Mouse (Mus musculus): ENCODE data around the gene Sap30bp.

The Sap30bp gene

DNA sequence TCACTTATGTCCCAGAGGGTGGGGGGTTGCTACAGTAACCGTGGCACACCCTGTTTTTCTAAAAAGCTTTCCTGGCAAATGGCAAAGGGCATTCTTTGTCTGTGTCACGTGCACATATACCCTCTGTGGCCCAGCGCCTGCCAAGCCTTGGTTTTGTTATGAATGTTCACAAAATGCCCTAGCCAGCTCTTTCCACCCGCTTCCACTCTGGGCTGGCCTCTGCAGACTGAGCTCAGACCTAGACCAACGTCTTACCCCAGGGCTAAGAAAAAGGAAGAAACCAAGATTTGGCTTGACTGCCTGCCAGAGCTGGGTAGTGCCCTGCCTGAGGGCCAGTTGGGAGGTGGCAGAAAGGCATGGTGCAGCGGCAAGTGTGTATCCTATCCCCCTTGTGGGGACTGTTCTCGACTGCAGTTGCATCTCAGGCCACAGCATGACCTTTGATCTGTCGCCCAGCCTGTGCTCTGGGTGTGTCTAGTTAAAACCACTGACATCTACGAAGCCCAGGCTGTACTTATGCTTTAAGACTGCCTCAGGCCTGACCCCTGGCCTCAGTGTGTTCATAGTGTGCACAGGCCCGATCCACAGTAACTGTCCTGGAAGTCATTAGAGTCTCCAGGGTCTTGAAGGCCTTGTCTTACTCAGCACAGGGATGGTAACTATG lies 22.2 kb downstream of the Sap30bp start:
- peak; percentile 40 for DNase-seq (ENCODE audit: low spot score)

DNA sequence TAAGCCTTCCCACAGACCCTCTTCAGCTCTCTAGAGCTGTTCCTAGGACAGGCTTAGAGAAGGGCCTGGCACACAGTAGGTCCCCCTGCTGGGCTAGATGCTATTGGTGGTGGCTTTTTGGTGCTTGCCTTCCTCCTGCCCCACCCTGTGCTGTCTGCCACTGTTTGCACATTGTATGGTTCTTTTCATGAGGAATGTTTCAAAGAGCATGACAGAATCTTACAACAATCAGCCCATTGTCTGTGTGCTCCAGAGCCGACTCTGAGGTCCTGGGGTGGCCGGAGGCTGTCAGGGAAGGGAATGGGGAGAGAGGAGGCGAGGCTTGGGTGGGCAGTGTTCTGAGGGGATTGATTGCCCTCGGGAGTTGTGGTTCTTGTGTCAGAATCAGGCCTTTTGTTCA lies 23.4 kb downstream of the Sap30bp start:
- no peak for DNase-seq (ENCODE audit: low spot score)

DNA sequence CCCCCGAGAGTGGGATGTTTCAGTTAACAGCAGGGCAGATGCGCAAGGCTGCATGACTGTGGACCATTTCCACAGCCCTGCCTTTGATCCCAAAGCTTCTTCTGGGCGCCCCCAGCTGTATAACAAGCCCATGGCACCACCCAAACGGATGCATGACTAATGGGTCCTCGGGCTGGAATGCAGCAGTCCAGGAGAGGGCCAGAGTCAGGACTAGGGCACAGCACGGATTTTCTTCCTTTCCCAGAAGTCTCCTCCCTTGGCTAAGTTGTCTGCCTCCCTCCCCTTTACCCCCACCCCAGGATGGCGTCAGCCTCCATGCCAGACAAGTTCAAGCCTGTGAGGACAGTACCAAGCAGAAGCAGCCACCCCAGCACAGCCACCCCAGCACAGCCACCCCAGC lies 24.9 kb downstream of the Sap30bp start:
- DNase-seq (ENCODE audit: low spot score): no peak

DNA sequence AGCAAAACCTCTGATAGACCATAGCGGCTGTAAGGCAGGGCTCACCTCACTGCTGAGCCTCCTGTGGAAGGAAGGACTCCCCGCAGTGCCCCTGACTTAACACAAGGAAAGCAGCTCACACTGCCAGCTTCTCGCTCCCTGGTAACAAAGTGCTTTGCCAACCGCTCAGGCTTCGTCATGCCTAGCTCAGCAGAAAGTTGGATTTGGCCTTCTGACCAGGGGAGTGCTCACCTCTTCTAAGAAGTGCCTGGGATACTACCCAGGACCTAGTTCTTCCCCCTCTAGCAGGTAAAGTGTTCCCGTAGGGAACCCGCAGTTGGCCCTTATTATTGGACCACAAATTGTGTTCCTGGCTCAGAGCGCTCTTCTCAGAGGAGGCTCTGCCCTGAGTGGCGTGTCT lies 25.9 kb downstream of the Sap30bp start:
- DNase-seq (ENCODE audit: low spot score): no peak

DNA sequence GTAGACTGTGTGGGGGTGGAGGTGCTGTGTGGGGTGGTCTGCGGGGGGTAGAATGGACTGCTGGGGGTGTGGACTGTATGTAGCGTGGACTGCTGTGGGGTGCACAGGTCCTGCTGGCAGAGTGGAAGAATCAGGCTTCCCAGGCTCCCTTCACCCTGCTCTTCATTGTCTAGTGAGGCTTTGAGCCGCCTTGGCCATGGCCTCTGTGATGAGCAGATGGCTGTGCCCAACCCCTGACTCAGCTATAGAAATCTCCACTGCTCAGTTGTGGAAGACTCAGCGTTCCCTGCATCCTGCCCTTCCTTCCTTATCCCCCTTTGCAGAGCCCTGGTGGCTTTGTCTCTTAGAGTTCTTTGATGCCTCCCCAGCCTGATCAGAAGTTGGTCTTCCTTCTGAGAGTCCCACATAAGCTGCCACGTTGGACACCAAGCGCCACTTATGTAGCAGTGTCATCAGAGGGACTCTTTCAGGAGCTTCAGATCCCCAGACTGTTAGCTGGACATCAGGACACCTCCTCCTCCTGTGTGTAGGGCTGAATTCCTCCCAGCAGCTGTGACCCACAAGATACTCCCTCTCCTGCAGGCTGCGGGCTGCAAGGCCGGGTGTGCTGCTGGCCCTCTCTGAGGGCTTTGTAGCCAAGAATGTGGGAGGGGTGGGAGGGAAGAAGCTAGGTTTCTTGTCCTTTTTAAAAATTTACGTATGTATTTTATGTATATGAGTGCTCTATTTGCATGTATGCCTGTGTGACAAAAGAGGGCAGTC lies 29.8 kb downstream of the Sap30bp start:
- no peak for DNase-seq (ENCODE audit: low spot score)

DNA sequence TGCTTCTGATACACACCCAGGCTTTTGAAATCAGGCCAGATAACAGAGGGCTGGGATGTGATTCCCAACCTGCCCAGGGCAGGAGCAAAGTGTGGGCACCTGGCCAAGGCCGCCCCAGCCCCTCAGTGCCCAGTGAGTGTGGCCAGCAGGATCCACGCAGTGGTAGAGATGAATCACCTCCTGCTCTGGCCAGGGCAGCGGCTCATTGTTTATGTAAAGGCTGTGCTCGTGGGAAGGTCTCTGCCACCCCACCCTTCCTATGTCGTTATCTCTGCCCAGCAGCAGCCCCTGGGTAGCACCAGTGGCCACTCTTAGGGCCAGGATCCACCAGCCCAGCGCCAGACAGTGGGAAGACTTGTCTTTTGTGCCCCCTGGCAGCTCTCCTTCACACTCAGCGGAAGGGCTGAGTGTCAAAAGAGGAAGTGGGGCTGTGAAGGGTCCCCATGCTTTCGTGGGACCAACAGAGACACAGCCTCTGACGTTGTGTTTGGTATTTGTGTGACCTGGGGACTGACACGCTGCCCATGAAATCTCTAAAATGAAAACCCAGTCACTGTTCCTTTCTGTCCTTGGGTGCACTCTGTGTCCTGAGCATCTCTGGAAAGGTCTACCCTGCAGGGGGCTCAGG lies 32.0 kb downstream of the Sap30bp start:
- DNase-seq (ENCODE audit: low spot score): peak; percentile 71

DNA sequence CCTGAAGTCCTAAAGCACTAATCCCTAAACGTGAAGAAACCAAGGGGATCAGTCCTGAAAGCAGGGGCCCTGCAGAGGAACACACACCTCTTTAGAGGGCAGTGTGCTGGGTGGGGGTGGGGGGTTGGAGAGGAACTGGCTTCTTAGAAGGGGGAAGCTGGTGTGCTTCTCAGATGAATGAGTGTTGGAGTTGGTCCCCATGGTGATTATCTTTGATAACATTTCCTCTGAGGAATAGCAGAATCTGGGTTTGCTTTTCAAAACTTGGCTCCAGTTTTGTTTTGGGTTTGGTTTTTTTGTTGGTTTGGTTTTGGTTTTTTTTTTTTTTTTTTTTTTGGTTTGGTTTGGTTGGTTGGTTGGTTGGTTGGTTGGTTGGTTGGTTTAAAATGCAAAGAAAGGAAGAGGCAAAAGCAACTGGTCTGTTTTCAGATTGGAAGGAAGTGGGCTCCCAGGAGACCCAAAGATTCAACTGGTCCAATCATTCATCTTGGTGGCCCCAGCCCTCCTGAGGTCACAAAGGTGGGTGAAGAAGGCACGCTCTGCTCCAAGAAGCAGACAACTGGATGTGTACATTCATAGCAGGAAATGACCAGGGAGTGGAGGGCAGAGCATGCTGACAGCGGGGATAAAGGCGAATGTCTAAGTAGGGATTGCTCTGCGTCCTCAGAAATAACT lies 35.8 kb downstream of the Sap30bp start:
- DNase-seq (ENCODE audit: low spot score): no peak

DNA sequence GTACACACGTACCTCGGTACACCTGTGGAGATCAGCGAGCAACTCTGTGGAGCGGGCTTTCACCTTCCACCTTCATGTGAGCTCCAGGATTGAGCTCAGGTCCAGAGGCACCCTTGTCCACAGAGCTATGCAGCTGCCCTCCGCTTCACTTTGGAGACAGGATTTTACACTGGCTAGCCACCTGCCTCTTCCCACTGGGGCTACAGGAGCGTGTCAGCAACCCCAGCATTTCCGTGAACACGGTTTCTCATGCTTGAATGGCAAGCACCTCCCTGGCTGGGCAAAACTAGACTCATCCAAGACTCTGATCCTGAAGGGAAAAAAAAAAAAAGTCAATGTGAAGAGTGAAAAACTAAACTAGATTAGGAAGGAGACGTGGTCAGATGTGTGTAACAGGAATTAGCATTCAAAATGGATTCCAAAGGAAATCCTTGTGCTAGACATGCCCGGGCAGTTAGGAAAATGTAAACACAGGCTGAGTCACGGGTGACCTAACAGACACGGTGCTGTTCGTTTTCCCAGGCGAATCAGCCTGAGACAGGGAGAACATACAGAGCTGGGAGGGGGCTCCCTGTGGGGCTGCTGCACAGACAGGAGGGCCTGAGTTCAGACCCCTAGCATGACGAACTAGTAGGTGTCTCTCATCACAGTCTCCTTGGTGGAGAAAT lies 37.1 kb downstream of the Sap30bp start:
- no peak for DNase-seq (ENCODE audit: low spot score)

DNA sequence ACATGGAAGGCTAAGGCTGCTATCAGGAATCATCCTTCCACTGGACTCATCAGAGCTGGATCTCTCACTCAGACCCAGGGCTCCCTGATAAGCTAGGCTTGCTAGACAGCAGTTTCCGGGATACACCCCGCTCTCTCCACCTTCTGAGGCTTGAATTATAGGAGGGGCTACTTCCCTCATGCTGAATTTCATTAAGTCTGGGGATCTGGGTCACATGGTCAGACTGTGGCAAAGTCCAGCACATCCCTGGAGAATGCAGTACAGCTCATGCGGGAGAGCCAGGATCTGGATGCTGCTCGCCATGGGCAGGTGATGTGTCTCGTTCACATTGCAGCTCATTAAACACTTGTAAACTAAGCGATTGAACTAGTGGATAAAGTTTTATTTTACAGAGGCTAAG lies 37.9 kb downstream of the Sap30bp start:
- DNase-seq (ENCODE audit: low spot score): no peak

DNA sequence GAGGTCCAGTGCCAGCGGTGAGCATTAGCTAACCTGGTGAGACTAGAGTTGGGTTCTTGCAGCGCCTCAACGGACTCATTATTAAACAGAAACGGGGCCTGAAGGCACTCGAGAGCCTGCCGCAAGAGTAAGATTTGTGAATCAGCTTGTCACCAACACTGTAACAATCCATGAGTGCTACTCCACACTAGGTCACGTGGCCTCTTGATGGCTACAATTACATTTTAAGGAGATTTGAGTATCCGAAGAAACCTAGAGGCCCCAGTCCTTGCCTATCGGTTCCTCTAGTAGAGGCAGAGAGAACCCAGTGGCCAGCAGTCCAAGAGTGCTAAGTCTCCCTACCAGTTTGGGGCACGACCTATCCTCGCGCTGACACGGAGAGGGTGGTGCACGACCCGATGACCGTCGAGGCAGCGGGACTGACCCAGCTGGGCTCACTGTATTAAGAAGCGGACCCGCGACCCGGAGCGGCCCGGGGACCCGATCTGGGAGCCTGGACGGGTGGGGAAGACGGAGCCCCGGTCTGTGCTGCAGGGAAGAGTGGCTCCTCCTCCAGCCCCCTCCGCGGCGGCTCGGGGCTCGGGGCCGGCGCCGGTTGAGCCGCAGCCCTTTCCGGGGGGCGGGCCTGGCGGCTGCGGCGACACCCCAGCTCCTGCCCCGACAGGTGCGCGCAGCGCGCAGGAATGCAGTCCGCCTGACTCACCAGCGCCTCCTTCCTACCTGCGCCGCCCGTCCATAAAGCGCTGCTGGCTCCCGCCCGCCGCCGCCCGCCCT lies 41.4 kb downstream of the Sap30bp start, which contains the start of gene Itgb4:
TSS of gene Itgb4 (plus strand) at position 401 of the 774 bp plus-strand sequence.
- DNase-seq (ENCODE audit: low spot score): peak; percentile 62

DNA sequence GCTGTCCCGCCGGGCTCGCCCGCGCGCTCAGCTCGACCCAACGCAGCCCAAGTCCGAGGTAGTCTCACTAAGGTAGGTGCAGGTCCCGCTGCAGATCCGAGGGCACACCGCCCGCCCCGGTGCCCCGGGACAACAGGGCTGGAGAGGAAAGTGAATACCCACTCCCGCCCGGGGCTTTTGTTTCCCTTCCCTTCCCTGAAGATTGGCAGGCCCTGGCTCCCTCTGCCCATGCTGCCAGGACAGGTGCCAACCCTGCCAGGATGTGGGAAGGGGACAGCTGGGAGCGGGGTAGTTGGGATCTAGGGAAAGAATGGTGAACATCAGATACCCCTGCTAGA lies 42.0 kb downstream of the Sap30bp start:
- no peak for DNase-seq (ENCODE audit: low spot score)

DNA sequence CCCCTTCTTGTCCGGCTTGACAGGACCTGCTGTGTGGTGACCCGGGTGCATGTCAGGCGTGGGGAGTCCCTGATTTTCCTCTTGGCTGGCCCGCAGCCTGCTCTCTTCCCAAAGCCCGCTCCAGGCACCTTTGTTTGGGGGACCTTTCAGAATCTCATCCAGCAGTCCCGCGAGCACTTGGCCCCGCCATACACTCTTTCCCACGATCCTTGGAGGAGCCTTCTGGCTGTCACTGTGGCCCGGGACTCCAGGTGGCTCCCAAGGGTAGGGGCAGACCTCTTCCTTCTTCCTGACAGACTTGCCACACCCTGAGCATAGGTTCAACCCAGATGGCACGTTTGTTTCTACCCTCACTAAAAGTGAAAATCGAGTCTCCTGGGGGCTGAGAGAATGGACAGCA lies 42.5 kb downstream of the Sap30bp start:
- DNase-seq (ENCODE audit: low spot score): no peak

DNA sequence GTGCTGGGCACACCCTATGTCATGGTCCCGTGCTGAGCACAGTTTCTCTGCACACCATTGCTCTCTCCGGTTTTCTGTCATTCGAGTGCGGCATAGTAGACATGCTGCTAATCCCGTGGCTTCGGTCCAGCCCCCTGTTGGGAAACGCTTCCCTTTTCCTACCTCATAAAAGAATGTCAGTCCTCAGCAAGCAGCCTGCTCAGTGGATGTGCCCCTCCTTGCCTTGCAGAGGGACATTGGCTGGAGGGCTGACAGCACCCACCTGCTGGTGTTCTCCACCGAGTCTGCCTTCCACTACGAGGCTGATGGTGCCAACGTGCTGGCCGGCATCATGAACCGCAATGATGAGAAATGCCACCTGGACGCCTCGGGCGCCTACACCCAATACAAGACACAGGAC lies 49.4 kb downstream of the Sap30bp start:
- DNase-seq (ENCODE audit: low spot score): no peak

DNA sequence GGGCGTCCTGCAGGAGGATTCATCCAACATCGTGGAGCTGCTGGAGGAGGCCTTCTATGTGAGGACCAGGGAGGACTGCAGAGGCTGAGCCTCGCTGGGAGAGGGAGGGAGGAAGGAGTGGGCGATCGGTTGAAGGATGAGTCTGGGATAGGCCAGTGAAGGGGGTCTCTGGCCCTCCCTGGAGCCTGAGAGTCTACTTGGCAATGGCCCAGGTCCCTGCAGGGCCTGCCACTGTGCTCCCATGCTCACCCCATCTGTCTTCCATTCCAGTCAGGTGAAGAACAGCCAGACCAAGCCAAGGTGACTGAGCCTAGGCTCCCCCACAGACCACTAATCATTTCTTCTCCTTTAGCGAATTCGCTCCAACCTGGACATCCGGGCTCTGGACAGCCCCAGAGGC lies 50.2 kb downstream of the Sap30bp start:
- DNase-seq (ENCODE audit: low spot score): no peak

DNA sequence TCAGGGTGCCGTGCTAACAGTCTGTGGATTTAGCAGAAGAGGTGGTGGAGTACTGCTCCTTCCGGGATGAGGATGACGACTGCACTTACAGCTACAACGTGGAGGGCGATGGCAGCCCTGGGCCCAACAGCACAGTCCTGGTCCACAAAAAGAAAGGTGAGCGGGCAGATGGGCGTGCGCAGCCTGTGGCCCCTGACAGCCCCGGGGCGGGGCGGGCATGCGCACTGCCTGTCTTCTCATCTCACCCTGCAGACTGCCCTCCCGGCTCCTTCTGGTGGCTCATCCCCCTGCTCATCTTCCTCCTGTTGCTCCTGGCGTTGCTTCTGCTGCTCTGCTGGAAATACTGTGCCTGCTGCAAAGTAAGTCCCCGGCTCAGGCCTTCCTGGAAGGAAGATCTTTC lies 56.6 kb downstream of the Sap30bp start:
- no peak for DNase-seq (ENCODE audit: low spot score)

DNA sequence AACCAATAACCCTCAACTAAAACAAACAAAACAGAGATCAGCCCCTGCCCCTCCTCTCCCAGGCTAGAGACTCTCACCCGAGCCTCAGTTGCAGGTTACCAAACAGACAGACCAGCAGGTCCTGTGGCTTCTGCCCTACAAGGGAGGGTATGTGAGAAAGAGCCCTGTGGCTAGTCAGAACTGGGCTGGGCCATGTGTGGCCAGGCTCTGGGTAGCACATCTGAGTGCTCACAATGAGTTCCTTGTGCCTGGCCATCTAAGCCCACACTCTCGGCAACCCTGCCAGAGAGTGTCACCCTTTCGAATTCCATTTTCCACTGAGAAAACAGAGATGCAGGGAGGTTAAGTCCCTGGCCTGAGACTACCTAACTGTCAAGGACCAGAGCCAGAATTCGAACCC lies 59.0 kb downstream of the Sap30bp start:
- DNase-seq (ENCODE audit: low spot score): no peak

DNA sequence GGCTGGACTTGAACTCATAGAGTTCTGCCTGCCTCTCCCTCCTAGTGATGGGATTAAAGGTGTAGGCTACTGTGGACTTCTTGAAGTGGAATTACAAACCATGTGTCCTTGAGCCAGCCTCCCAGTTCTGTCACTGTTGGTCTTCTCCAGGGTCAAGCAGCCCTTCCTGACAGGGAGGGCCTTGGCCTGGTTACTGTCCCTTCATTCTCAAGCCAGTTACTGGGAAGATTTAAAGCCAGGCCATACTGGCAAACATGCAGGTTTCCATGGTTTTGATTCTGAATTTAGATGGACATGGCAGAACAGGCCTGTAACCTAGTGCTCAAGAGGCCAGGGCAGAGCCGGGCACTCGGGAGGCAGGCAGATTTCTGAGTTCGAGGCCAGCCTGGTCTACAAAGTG lies 62.2 kb downstream of the Sap30bp start:
- DNase-seq (ENCODE audit: low spot score): no peak

DNA sequence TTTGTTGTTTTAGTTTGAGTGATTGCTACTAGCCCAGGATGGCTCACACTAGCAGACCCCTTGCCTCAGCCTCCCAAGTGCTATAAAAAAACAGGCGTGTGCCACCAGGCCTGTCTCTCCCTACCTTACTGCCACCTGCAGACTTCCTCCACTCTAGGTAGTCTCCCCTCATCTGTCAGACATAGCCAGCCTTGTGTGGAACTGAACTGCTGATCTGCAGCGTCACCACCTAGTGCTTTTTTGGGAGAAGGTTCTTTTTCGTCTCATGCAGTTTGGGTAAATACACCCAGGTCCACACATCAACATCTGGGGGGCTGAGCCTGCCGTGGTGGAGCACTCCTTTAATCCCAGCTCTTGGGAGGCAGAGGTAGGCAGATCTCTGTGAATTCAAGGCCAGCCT lies 64.0 kb downstream of the Sap30bp start:
- DNase-seq (ENCODE audit: low spot score): no peak

DNA sequence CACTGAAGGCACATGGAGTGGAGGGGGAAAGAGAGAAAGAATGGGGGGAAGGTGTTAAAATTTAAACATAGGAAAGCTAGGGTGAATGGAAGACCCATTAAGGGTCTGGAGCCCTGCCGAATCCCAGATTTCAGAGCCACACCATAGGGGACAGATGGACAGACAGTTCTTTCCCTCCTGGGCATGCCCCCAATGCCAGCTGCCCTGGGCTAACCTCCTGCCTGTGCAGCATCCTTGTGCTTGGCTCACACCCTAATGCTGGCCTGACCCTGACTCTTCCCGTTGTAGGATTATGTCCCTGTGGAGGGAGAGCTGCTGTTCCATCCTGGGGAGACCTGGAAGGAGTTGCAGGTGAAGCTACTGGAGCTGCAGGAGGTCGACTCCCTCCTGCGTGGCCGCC lies 64.6 kb downstream of the Sap30bp start:
- no peak for DNase-seq (ENCODE audit: low spot score)

DNA sequence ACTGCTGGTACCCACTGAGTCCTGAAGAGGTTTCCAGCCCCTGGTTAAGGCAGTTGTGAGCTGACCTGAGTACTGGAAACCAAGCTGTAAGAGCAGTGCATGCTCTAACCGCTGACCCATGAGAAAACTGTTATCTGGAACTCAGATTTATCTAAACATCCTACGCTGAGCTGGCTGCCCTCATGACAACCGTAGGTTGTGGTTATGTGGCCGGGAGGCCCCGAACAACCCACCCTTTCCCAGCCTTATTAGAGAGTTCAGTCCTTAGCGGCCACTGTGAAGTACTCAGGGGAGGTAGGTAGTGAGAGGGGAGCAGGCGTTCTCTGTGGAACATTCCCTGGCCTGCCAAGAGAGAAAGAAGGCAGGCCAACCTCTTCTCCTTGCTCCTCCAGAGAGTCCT lies 65.9 kb downstream of the Sap30bp start:
- no peak for DNase-seq (ENCODE audit: low spot score)

DNA sequence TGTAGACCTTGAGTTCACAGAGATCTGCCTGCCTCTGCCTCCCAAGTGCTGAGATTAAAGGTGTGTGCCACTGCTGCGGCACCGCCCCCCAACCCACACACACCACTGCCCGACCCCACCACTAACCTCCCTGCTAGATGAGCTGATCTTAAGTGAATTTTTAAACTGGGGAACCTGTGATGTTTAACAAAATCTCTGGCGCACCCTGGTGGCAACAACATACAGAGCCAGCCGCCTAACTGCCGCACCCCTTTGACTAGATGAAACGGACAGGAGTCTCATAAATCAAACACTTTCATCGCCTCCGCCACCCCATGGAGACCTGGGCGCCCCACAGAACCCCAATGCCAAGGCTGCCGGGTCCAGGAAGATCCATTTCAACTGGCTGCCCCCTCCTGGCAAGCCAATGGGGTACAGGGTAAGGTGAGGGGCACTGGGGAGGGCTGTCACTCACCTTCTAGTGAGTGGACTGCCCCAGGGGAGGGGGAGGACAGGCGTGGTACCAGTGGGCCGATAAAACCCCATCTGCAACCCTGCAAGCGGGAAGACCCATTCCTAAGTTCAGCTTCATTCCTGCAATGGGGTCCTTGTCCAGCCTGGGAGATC lies 66.6 kb downstream of the Sap30bp start:
- DNase-seq (ENCODE audit: low spot score): peak; percentile 70

All from ovary, postnatal 36 days (tissue).